20 mouse cellular contexts compared by ENCODE assay signal in genomic region chr13:24866430-24867402, GRCm38 (mm10). TPM values are rescaled to one million over a fixed set of nuclear protein-coding genes. Genes with fewer than 3 reads are reported as not detected.
A peak's percentile ranks its signal among the peaks of the same experiment; 100 is the strongest.
DNase-seq lines count a peak whose midpoint lies in the region; ATAC-seq and TF ChIP-seq lines count a peak whose summit lies in the region.
"Had no signal": no experiment of that assay in that cellular context is flagged by ENCODE, and none has a peak within 500 bp of the region (broad histone marks: within the 10 kb centered on the region; RNA-seq: fewer than 3 reads in every experiment).

No protein-coding gene starts in this region.

- intact Hi-C loops in left cerebral cortex, postnatal 25 days (cut with DNase I), result no loop called here

- 70% methylated on average over 9 of the region's 9 CpGs for WGBS in heart, embryonic 12.5 days
- WGBS in intestine, postnatal 0 days, result 42% methylated on average over 9 of the region's 9 CpGs
- WGBS in forebrain, embryonic 14.5 days, result 79% methylated on average over 9 of the region's 9 CpGs

- H3K27ac ChIP-seq in heart, embryonic 12.5 days (ENCODE audit: poor library complexity, severe bottlenecking), result no peak overlapping the region
- peak overlapping the region; percentile 66 for H3K27ac ChIP-seq in intestine, postnatal 0 days (ENCODE audit: low read depth, low read length)
- no peak overlapping the region for H3K27ac ChIP-seq in forebrain, embryonic 14.5 days (ENCODE audit: low read depth, low read length)
- H3K27ac ChIP-seq: embryonic facial prominence, embryonic 12.5 days; hindbrain, postnatal 0 days; limb, embryonic 10.5 days; midbrain, embryonic 15.5 days had no signal

- peak; percentile 76 for DNase-seq in heart, adult 11 months
- DNase-seq in A20 (ENCODE audit: low read depth, low spot score), result peak; percentile 80
- peak; percentile 61 for DNase-seq in R1 (ENCODE audit: low read depth, low spot score)
- no peak for DNase-seq in forebrain, embryonic 14.5 days (ENCODE audit: low spot score)
- DNase-seq in left cerebral cortex, postnatal 25 days (ENCODE audit: low spot score in 2 of 2), result no peak
- DNase-seq: adrenal gland, postnatal 36 days; B cell, adult 2 months; cerebellum, postnatal 14 days; gastrocnemius, postnatal 36 days; heart, postnatal 4 days; lung, adult 2 months; thymus, adult 2 months had no signal

- TF ChIP-seq CTCF in intestine, postnatal 0 days (IDR thresholded peaks at IDR 0.05; ENCODE audit: low read depth), result peak; percentile 42

- ATAC-seq in heart, embryonic 12.5 days (ENCODE audit: insufficient number of reproducible peaks, low FRiP score), result no peak
- ATAC-seq in intestine, postnatal 0 days, result peak; percentile 93
- no peak for ATAC-seq in forebrain, embryonic 14.5 days
- ATAC-seq: hindbrain, postnatal 0 days; midbrain, embryonic 15.5 days had no signal

- no peak overlapping the region for H3K4me3 ChIP-seq in heart, embryonic 12.5 days
- no peak overlapping the region for H3K4me3 ChIP-seq in intestine, postnatal 0 days (ENCODE audit: low read depth, low read length)
- no peak overlapping the region for H3K4me3 ChIP-seq in forebrain, embryonic 14.5 days (ENCODE audit: low read depth, low read length)
- H3K4me3 ChIP-seq: embryonic facial prominence, embryonic 12.5 days; limb, embryonic 10.5 days; midbrain, embryonic 15.5 days had no signal

- H3K9me3 ChIP-seq in heart, embryonic 12.5 days (replicated peaks), result no peaks in the 10 kb centered on the region
- no peaks in the 10 kb centered on the region for H3K9me3 ChIP-seq in intestine, postnatal 0 days (ENCODE audit: control insufficient read depth)
- H3K9me3 ChIP-seq in forebrain, embryonic 14.5 days (replicated peaks; ENCODE audit: control insufficient read depth, low read length), result no peaks in the 10 kb centered on the region
- H3K9me3 ChIP-seq: embryonic facial prominence, embryonic 12.5 days; limb, embryonic 10.5 days; midbrain, embryonic 15.5 days had no signal

- H3K27me3 ChIP-seq in heart, embryonic 12.5 days (replicated peaks), result no peaks in the 10 kb centered on the region
- H3K27me3 ChIP-seq in intestine, postnatal 0 days (replicated peaks; ENCODE audit: control insufficient read depth, insufficient read depth, low read length), result no peaks in the 10 kb centered on the region
- no peaks in the 10 kb centered on the region for H3K27me3 ChIP-seq in forebrain, embryonic 14.5 days (replicated peaks; ENCODE audit: control insufficient read depth, insufficient read depth, low read length)
- H3K27me3 ChIP-seq: embryonic facial prominence, embryonic 12.5 days; midbrain, embryonic 15.5 days had no signal

- H3K9ac ChIP-seq in heart, embryonic 12.5 days, result no peak overlapping the region
- H3K9ac ChIP-seq in intestine, postnatal 0 days (ENCODE audit: low read depth, low read length), result no peak overlapping the region
- no peak overlapping the region for H3K9ac ChIP-seq in forebrain, embryonic 14.5 days (ENCODE audit: low read length)
- H3K9ac ChIP-seq: embryonic facial prominence, embryonic 12.5 days; midbrain, embryonic 15.5 days had no signal

- no peak overlapping the region for H3K4me2 ChIP-seq in heart, embryonic 12.5 days
- H3K4me2 ChIP-seq in intestine, postnatal 0 days (replicated peaks; ENCODE audit: low read depth), result no peak overlapping the region
- no peak overlapping the region for H3K4me2 ChIP-seq in forebrain, embryonic 14.5 days (ENCODE audit: low read length)
- H3K4me2 ChIP-seq: embryonic facial prominence, embryonic 12.5 days; heart, embryonic 11.5 days; midbrain, embryonic 15.5 days had no signal

- H3K4me1 ChIP-seq in heart, embryonic 12.5 days (replicated peaks), result no peaks in the 10 kb centered on the region
- peaks cover 5% of the 10 kb centered on the region; the same call in 1 of the 2 replicates for H3K4me1 ChIP-seq in intestine, postnatal 0 days (replicated peaks; ENCODE audit: control insufficient read depth, insufficient read depth, low read length)
- no peaks in the 10 kb centered on the region for H3K4me1 ChIP-seq in forebrain, embryonic 14.5 days (ENCODE audit: control insufficient read depth, insufficient read depth, low read length)
- H3K4me1 ChIP-seq: embryonic facial prominence, embryonic 12.5 days; limb, embryonic 10.5 days; midbrain, embryonic 15.5 days had no signal

- H3K36me3 ChIP-seq in heart, embryonic 12.5 days, result no peaks in the 10 kb centered on the region
- H3K36me3 ChIP-seq in intestine, postnatal 0 days (ENCODE audit: control insufficient read depth, insufficient read depth), result no peaks in the 10 kb centered on the region
- H3K36me3 ChIP-seq in forebrain, embryonic 14.5 days (ENCODE audit: control insufficient read depth, insufficient read depth, low read length), result no peaks in the 10 kb centered on the region
- H3K36me3 ChIP-seq: embryonic facial prominence, embryonic 12.5 days; limb, embryonic 10.5 days; midbrain, embryonic 15.5 days had no signal

RNA-seq across cellular contexts. Expression of gene D130043K22Rik, which starts 21.8 kb away (rescaled TPM):
- polyA plus RNA-seq in heart, embryonic 12.5 days (2016; fragmentation: Nextera tagmentation; extraction: Ambion mirVana), result 0.28 TPM in 1 of 2 replicates, not detected in the other
- polyA plus RNA-seq in intestine, postnatal 0 days (2015; fragmentation: Nextera tagmentation; extraction: Ambion mirVana), result 1.5 and 1.6 TPM in 2 replicates
- 1.4 and 2.6 TPM in 2 replicates for polyA plus RNA-seq in forebrain, embryonic 14.5 days (2014; fragmentation: Nextera tagmentation; extraction: Ambion mirVana)
- 10 to 100 TPM; 29.0 to 30.8 TPM for total RNA-seq in left cerebral cortex, postnatal 25 days (2021)
- total RNA-seq: gastrocnemius, postnatal 36 days; megakaryocyte, adult 5-6 weeks had no signal
- polyA plus RNA-seq: heart, embryonic 11.5 days had no signal

RNA-seq across cellular contexts. Expression of gene Tdp2, which starts 35.2 kb away (rescaled TPM):
- polyA plus RNA-seq in heart, embryonic 12.5 days (2016; fragmentation: Nextera tagmentation; extraction: Ambion mirVana), result 38.5 and 38.9 TPM in 2 replicates
- 37.6 and 39.0 TPM in 2 replicates for polyA plus RNA-seq in intestine, postnatal 0 days (2015; fragmentation: Nextera tagmentation; extraction: Ambion mirVana)
- 44.9 and 45.1 TPM in 2 replicates for polyA plus RNA-seq in forebrain, embryonic 14.5 days (2014; fragmentation: Nextera tagmentation; extraction: Ambion mirVana)
- total RNA-seq in left cerebral cortex, postnatal 25 days (2021), result 10 to 100 TPM; 17.9 to 20.8 TPM

RNA-seq across cellular contexts. Expression of gene Acot13, which starts 35.4 kb away (rescaled TPM):
- 187 and 195 TPM in 2 replicates for polyA plus RNA-seq in heart, embryonic 12.5 days (2016; fragmentation: Nextera tagmentation; extraction: Ambion mirVana)
- polyA plus RNA-seq in intestine, postnatal 0 days (2015; fragmentation: Nextera tagmentation; extraction: Ambion mirVana), result 183 and 185 TPM in 2 replicates
- polyA plus RNA-seq in forebrain, embryonic 14.5 days (2014; fragmentation: Nextera tagmentation; extraction: Ambion mirVana), result 66.1 and 73.3 TPM in 2 replicates
- 10 to 100 TPM; 72.3 to 79.9 TPM for total RNA-seq in left cerebral cortex, postnatal 25 days (2021)

Comparison
In these comparisons a context has a peak if more than half of its experiments do, and no peak if none do; other contexts are left out.
1. DNase-seq: peak in heart, adult 11 months (single experiment), A20 (single experiment) and R1 (single experiment); none in forebrain, embryonic 14.5 days (single experiment) and left cerebral cortex, postnatal 25 days (0 of 2).